Mouse (Mus musculus) heart, embryonic 11.5 days (tissue): ENCODE measurements around the gene Grip2. TPM values are rescaled to one million over a fixed set of nuclear protein-coding genes. Genes with fewer than 3 reads are reported as not detected.
A peak's percentile ranks its signal among the peaks of the same experiment; 100 is the strongest.

ENCODE experiments used
- ATAC-seq: fragments of 200-750 bp; cut with Nextera tagmentation; replicated peaks from 2 replicates; pipeline ENCODE4 v1.8.0; 2017; ENCODE audit warnings: moderate library complexity; ENCODE audit not compliant: insufficient number of reproducible peaks, low FRiP score, low TSS enrichment
- H3K27ac ChIP-seq: fragments of 300-500 bp; sonication (generic); 2 replicates; pipeline ENCODE4 v1.5.1; 2014; ENCODE audit warnings: mild to moderate bottlenecking, low read depth, low read length
- H3K27me3 ChIP-seq: fragments of 300-500 bp; sonication (generic); 2 replicates; pipeline ENCODE4 v1.6.1; 2014; ENCODE audit warnings: mild to moderate bottlenecking, low read length, mixed read lengths; ENCODE audit not compliant: control insufficient read depth, insufficient read depth
- H3K36me3 ChIP-seq: fragments of 300-500 bp; sonication (generic); 2 replicates; pipeline ENCODE4 v1.6.1; 2014; ENCODE audit warnings: mild to moderate bottlenecking, low read length, moderate library complexity, mixed read lengths; ENCODE audit not compliant: control insufficient read depth, insufficient read depth
- H3K4me1 ChIP-seq: fragments of 300-500 bp; sonication (generic); 2 replicates; pipeline ENCODE4 v1.6.1; 2014; ENCODE audit warnings: low read length; ENCODE audit not compliant: control insufficient read depth, insufficient read depth
- H3K4me2 ChIP-seq: fragments of 300-500 bp; sonication (generic); 2 replicates; pipeline ENCODE4 v1.6.1; 2014; ENCODE audit warnings: mild to moderate bottlenecking, moderate library complexity
- H3K4me3 ChIP-seq: fragments of 300-500 bp; sonication (generic); 2 replicates; pipeline ENCODE4 v1.5.1; 2014; ENCODE audit warnings: low read depth, low read length
- H3K9ac ChIP-seq: fragments of 300-500 bp; sonication (generic); 2 replicates; pipeline ENCODE4 v1.6.1; 2014; ENCODE audit warnings: mild to moderate bottlenecking, low read depth, low read length, moderate library complexity
- H3K9me3 ChIP-seq: fragments of 300-500 bp; sonication (generic); replicated peaks from 2 replicates; pipeline ENCODE4 v1.6.1; 2016; ENCODE audit warnings: low read length; ENCODE audit not compliant: control insufficient read depth
- WGBS: fragments of 180-500 bp; shearing (Covaris S2); extraction: QIAGEN DNeasy Blood & Tissue Kit; methylation state at CpG from one replicate; pipeline ENCODE4 v1.1.7; 2014; ENCODE audit not compliant: insufficient replicate concordance; 5-methylcytosine and 5-hydroxymethylcytosine counted together
- polyA plus RNA-seq: library from polyadenylated mRNA; unstranded; fragments of >200 nt; fragmentation: Nextera tagmentation; extraction: Ambion mirVana; gene quantifications from 2 replicates; pipeline ENCODE4 v1.2.1, GENCODE M21; 2014

Gene Grip2
- polyA plus RNA-seq, 1 experiment from 2014 or later = 4.5 TPM

DNA sequence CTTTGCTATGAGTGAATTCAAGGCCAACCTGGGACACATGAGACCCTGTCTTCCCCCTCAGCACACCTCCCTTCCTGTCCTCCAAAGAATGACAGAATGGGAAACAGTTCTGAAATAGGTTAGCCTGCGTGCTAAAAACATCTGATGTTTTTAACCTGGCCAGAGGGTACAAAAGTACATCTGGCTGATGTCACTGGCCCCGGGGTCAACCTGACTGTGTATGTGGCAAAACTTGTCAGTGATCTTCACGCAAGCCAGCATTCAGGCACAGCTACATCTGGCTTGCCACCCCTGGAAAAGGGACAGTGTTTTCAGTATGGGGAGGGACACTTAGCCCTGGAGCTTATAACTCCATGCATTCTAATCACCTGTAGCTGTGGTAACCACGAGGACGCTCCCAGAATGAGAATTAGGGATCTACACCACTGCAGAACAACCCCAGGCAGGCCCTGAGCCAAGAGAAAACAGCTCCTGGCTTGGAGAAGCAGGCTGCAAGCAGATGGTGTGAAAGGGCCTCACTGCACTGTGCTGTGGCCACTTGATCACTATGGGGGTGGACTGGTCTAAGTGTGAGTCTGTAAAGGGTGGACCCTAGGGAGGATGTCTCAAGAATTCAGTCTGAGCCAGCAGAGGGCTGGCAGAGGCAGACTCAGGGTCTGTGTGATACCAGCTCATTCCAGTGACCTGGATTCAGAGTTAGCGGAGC is 107.9 kb downstream of the Grip2 start:
- H3K9me3 ChIP-seq = no peaks in the 10 kb centered on the region
- 0 out of 2 replicates have a peak overlapping the region, but pooled peaks have one; percentile 29 for H3K27ac ChIP-seq
- no peak overlapping the region for H3K4me2 ChIP-seq
- H3K36me3 ChIP-seq = peaks cover 3% of the 10 kb centered on the region
- 0 out of 2 replicates have a peak overlapping the region, but pooled peaks have one; percentile 16 for H3K9ac ChIP-seq
- WGBS = 72% methylated on average over 6 of the region's 6 CpGs
- peaks cover 38% of the 10 kb centered on the region for H3K4me1 ChIP-seq
- no peak overlapping the region for H3K4me3 ChIP-seq
- no peaks in the 10 kb centered on the region for H3K27me3 ChIP-seq
- ATAC-seq = no peak

DNA sequence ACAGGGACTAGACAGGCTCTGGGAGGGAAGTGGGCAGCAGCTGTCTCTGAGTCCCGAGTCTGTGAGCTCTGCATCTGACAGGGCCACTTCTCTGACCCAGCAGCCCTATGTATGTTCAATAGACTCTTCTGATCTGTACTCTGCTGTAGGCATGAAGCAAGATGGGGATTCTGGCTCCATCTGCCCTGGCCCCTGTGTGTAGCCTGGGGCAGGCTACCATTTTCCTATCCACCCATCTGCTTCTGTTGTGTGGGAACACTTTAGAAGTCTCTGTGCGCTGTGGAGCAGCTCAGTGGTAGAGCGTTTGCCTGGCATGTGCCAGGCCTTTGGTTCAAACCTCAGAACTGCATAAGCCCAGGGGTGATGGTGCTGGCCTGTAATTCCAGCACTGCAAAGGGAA is 108.4 kb downstream of the Grip2 start:
- Histone ChIP-seq H3K27ac (0 out of 2 replicates have a peak overlapping the region, but pooled peaks have one; percentile 29), H3K9me3 (no peaks in the 10 kb centered on the region), H3K4me2 (no peak overlapping the region), H3K36me3 (no peaks in the 10 kb centered on the region; the same call in 1 of the 2 replicates), H3K4me1 (peaks cover 41% of the 10 kb centered on the region), H3K9ac (no peak overlapping the region), H3K4me3 (no peak overlapping the region), H3K27me3 (no peaks in the 10 kb centered on the region)
- WGBS = 73% methylated on average over 3 of the region's 3 CpGs
- no peak for ATAC-seq

DNA sequence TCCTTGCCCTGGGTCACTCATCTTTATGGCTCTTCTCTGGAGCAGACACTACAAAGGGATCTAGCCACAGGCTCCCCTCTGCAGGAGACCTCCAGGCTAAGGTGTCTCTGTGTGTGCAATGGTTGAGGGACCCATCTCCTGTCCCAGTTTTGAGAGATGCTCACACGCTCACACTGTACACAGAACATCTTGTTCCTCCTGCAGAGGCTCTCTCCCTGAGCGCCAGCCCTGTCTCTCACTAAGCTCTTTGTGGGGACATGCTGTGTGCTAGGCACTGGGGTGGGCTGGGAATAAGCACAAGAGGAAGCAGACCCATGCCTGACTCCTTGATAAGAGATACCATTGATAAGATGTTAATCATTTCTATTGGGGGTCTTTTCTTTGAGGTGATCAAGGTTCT is 109.0 kb downstream of the Grip2 start:
- Histone ChIP-seq H3K4me2 (no peak overlapping the region), H3K4me3 (no peak overlapping the region), H3K27me3 (no peaks in the 10 kb centered on the region), H3K36me3 (no peaks in the 10 kb centered on the region), H3K4me1 (peaks cover 47% of the 10 kb centered on the region), H3K9ac (no peak overlapping the region), H3K9me3 (no peaks in the 10 kb centered on the region), H3K27ac (no peak overlapping the region)
- no peak for ATAC-seq
- WGBS = 72% methylated on average over 2 of the region's 2 CpGs

DNA sequence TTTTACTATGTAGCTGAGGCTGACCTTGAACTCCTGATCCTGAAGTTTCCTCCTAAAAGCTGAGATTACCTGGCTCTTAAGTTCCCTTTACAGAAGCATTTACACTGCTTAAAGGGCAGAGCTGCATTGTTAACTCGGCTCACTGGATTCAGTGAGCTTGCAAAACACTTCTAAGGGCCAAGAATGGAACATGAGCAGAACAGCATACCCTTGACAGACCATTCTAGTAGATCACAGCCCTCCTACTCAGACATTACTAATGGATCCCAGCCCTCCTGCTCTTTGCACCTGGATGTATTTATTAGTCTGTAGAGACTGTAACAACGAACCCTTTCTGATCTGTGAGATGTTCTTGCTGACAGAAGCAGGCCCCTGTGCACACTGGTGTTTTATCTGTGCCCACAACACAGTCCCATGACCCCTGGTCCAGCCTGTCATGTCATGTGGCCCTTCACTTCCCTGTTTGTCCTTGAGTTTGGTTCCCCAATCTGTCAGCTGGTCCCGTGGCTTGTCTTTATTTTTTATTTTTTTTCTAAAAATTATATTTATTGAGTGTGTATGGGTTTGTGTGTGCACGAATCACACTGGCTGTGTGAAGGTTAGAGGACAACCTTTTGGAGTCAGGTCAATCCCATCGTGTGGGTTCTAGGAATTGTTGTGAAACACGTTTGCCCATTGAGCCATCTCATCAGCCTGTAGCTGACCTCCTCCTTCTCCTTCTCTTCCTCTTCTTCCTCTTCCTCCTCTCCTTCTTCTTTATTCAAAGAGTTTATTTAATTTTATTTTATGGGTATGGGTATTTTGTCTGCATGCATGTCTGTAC is 110.9 kb downstream of the Grip2 start:
- Histone ChIP-seq H3K4me3 (no peak overlapping the region), H3K36me3 (no peaks in the 10 kb centered on the region; the same call in 1 of the 2 replicates), H3K4me1 (peaks cover 58% of the 10 kb centered on the region), H3K9me3 (no peaks in the 10 kb centered on the region), H3K27me3 (no peaks in the 10 kb centered on the region), H3K27ac (no peak overlapping the region), H3K9ac (no peak overlapping the region), H3K4me2 (no peak overlapping the region)
- 76% methylated on average over 6 of the region's 6 CpGs for WGBS
- no peak for ATAC-seq

DNA sequence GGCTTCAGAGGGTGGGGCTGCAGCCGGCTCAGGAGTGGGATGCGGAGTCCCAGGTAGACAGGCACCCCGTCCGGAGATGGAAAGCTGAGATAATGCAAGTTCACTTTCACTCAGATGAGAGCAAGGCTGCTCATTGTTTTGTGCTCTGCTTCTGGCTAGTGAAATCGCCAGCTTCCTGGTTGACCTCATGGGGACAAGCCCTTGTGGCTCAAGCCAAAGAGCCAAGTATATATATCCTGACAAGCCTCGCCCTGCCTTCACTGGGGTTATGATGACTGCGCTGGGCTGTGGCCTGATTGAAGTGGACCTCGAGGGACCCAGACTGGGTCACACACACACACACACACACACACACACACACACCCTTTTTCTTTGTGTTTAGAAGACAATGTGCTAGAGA is 112.0 kb downstream of the Grip2 start:
- no peak for ATAC-seq
- WGBS = 83% methylated on average over 8 of the region's 8 CpGs
- Histone ChIP-seq H3K4me2 (no peak overlapping the region), H3K9me3 (no peaks in the 10 kb centered on the region), H3K27ac (no peak overlapping the region), H3K27me3 (no peaks in the 10 kb centered on the region), H3K4me3 (no peak overlapping the region), H3K36me3 (no peaks in the 10 kb centered on the region; the same call in 1 of the 2 replicates), H3K4me1 (peaks cover 46% of the 10 kb centered on the region), H3K9ac (no peak overlapping the region)

DNA sequence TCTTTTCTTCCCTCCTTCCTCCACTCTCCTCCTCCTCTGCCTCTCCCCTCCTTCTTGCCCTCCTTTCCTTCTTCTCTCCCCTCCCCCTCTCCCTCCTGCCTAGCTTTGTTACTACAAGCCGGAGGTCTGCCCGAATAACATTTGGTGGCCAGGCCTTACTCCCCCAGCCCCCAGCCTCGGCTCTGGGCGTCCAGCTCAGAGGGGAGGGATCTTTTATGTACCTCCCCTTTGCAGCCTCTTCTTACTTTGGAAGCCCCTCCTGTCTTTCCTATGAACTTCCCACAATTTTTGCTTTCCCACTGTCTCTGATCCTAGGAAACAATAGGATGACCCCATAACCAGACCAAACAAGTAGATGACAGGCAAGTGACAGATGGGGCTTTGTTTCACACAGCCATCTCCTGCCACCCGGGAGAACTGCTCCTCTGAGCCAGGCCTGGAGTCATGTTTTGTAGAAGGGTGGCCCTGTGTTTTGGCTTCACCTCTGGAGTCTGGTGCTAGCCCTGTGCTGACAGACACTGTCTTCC is 113.6 kb downstream of the Grip2 start:
- Histone ChIP-seq H3K36me3 (peaks cover 2% of the 10 kb centered on the region; the same call in 1 of the 2 replicates), H3K4me3 (no peak overlapping the region), H3K9ac (0 out of 2 replicates have a peak overlapping the region, but pooled peaks have one; percentile 43), H3K27ac (no peak overlapping the region; the same call in 1 of the 2 replicates), H3K27me3 (no peaks in the 10 kb centered on the region), H3K4me2 (peak overlapping the region; percentile 19; the same call in 1 of the 2 replicates), H3K9me3 (no peaks in the 10 kb centered on the region), H3K4me1 (peaks cover 31% of the 10 kb centered on the region)
- WGBS = 19% methylated on average over 5 of the region's 5 CpGs
- no peak for ATAC-seq

DNA sequence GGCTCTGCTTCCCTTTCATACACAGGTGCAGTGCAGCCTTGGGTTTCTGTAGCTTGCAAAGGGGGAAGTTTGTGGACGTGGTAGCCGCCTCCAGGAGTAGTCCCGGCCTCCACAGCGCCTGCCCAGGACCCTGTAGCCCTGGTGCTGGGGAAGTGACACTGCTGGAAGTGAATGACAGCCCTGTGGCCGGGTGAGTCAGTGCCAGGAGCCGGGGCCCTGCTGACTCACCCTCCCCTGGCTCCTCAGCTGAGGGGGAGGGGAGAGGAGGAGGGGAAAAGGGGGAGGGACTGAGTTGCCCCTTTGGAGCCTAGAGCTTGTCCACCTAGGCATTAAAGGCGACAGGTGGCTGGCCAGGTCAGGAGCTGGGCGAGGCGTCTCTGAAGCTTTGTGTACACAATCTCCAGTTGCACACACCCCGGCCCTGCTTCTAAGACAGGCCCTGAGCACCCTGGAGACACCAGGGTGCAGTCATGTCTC is 114.2 kb downstream of the Grip2 start:
- Histone ChIP-seq H3K9ac (0 out of 2 replicates have a peak overlapping the region, but pooled peaks have one; percentile 43), H3K4me1 (peaks cover 26% of the 10 kb centered on the region), H3K4me2 (peak overlapping the region; percentile 19; the same call in 1 of the 2 replicates), H3K9me3 (no peaks in the 10 kb centered on the region), H3K27ac (peak overlapping the region; percentile 43), H3K36me3 (peaks cover 5% of the 10 kb centered on the region; the same call in 1 of the 2 replicates), H3K27me3 (no peaks in the 10 kb centered on the region), H3K4me3 (no peak overlapping the region)
- peak; percentile 40; the same call in 1 of the 2 replicates for ATAC-seq
- 19% methylated on average over 10 of the region's 10 CpGs for WGBS

DNA sequence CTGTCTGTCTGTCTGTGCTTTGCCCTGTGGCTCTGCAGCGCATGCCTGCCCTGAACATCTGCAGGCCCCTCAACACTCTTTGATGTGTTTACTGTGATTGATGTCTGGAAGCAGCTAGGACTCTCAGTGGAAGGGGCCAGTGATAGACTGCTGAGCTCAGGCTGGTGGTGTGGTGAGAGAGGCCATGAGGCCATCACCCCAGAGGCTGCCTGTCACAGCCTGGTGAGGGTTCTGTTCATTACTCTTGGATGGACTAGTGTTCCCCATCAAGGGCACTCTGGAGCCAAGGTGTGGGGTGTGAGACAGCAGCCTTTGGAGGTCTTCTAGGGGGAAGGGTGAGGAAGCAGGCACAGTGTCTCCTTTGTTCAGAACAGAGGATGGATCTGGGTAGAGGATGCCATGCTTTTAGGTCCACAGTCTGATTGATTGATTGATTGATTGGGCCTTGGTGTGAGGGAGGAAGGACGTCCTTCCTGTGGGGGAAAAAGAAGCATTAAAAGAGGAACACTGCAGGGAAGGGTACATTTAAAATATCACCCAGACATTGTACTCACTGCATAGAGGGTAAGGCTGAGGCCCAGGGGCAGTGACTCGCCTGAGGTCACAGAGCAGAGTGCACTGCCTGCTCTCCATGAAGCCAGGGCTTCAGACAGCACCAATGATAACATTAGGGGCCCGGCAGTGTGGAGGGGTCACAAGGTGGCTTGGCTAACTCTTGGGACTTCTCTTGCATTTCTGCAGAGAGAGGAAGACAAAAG is 114.8 kb downstream of the Grip2 start:
- no peak overlapping the region for H3K4me3 ChIP-seq
- H3K4me1 ChIP-seq = peaks cover 26% of the 10 kb centered on the region
- H3K9me3 ChIP-seq = no peaks in the 10 kb centered on the region
- H3K36me3 ChIP-seq = peaks cover 5% of the 10 kb centered on the region
- H3K4me2 ChIP-seq = 0 out of 2 replicates have a peak overlapping the region, but pooled peaks have one; percentile 19
- 25% methylated on average over 4 of the region's 4 CpGs for WGBS
- H3K27me3 ChIP-seq = no peaks in the 10 kb centered on the region
- ATAC-seq = no peak
- peak overlapping the region; percentile 29 for H3K9ac ChIP-seq
- peak overlapping the region; percentile 43 for H3K27ac ChIP-seq
